Mouse (Mus musculus): ENCODE measurements around the gene Vps13d.

The Vps13d gene

DNA sequence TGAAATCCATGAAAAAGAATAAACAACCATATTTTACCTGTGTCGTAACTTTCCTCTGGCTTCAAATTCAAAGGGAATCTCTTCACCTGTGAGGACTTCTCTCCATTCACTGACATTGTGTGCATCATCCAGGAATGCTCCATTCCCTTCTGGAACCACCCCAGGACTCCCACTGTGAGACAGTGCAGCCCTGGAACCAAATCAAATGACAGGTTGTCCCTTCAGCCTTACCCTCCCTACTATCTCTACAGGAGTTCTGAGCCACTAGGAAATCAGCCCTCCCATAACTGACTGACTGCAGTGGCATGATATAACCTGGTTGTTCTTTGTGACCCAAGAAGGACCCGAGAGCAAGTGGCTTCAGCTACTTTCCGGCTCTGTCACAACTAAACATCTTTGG lies 96.8 kb downstream of the Vps13d start:
- DNase-seq (ENCODE audit: extremely low read depth, low read depth, low spot score) = no peak

DNA sequence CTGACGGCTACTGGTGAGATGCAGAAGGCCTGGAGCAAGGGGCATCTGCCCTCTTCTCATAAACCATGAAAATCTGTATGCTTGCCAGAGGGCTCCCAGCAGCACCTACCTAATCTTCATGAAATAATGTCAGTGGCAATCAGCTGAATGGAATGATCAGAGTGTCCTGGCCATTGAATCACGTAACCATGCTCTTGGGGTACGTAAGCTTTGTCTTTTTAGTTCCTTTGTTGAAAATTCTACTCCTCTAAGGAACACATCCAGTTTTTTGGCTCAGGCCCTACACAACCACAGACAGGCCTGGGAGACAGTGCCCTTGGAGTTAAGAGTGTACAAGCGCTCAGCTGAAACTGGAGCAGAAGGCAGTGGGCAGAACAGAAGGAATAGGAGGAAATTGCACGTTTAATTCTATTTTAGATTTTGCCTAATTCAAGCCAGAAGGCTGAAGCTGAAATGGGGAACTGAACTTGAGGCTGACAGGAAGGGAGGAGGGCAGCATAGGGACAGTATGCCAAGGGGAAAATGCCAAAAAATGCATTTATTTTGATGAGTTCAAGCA lies 98.2 kb downstream of the Vps13d start:
- no peak for DNase-seq (ENCODE audit: extremely low read depth, low read depth, low spot score)

DNA sequence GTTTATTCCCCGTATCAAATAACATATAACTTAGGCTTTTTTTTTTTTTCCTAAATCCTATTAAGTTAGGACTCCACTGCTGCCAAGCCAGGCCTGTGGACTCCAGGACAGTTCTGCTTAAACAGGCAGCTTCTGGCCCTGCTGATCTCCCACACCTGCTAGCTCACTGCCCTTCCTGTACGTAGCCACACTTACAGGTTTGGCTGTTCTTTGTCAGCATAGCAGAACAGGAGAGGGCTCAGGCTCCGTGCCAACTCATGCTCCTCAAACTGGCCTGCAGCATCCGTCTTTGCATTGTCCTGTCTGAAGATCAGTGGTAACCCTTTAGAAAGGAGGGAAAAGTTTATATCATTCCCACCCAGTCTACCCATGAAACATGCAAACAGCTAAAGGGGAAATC lies 108.3 kb downstream of the Vps13d start:
- DNase-seq (ENCODE audit: extremely low read depth, low read depth, low spot score) = no peak

DNA sequence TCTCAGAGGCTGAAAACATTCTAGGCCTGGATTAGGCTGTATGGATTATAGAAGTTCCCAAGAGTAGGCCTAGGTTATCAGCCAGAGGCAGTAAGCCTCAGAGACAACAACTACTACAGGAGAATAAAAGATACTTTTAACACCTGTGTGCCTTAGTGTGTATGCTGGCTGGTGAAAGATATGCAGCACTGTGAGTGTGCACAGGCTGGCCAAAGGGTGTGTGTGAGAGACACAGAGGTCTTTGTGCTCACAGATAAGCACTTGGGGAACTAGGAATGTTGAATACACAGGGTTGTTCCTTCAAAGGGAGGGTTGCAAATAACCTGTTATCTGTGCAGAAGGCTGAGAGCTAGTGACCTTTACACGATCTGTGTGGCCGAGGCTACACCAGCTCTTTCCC lies 115.5 kb downstream of the Vps13d start:
- DNase-seq (ENCODE audit: extremely low read depth, low read depth, low spot score) = no peak

DNA sequence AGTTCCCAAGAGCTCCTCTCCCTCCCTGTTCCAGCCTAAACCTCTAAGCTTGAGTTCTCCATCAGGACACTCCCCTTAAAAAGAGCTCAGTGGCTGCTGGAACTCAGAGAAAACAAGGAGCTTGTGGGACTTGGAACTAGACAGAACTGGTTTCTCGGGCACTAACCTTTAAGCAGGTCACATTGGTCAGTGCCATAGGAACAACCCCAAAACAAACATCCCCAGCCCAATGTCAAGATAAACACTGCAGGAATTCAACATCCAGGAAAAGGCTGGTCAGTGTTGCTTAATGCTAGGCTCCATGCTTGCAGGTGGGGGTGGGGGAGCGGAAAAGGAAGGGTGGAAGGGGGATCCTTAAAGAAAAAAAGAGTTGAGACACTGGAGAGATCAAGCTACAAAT lies 120.5 kb downstream of the Vps13d start:
- DNase-seq (ENCODE audit: extremely low read depth, low read depth, low spot score) = no peak

DNA sequence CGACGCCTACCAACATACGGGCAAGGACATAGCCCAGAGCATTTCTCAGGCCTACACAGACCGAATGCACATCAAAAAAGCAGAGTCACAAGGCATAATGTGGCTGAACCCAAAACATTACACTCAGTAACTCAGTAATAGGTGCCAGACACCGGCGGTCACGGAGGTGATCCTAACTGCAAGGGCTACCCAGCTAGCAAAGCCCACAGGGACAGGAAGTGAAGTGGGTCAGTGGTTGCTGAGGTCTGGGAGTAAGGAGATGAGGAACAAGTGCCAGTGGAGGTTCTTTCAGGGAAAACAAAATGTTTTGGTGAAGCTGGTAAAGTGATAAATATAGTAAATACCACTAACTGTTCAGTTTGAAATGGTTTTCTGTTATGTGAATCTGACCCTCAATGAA lies 121.1 kb downstream of the Vps13d start:
- DNase-seq (ENCODE audit: extremely low read depth, low read depth, low spot score) = no peak

DNA sequence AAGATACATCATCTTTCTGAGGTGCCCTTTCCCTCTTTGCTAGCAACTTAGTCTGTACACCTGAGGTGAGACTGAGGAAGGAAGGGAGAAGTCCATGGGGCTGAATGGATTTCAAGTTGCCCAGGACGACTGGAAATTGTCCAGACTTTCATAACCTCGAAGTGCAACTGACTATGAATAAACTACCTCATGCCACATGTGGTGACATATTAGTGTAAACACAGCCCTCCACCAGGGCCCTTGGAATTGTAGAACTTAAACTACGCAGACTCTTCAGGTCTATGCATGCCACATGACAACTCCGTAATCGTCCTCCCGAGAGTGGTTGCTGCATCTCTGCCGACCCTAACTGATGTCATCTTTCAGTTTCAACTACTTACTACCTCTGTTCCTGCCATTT lies 122.9 kb downstream of the Vps13d start:
- DNase-seq (ENCODE audit: extremely low read depth, low read depth, low spot score) = no peak

DNA sequence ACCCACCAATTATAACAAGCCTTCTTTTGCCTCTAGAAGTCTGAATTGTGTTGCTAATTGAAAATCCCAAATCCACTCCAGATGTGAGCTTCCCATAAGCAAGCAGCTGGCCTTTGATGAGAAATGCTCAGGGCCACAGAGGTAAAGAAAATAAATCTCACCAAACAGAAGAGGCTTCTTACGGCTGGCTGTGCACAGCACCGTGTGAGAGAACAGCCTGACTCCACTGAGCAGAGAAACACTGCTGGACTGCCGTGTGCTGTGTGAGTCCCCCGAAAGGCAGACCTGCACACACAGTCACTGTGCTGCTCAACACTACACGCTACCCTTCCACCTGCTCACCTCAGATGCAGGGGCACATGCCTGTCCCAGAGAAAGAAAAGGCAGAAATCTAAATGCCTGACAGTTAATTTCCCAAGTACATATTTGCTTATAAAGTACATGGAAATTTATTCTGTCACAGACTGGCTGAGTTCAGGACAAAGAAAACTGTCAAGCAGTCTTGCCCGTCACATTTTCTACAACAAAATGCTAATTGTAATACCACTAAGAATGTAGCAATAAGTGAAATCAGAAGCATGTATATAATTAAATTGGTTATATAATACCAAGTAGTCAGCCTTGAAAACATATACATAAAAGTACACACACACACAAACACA lies 127.7 kb downstream of the Vps13d start:
- no peak for DNase-seq (ENCODE audit: extremely low read depth, low read depth, low spot score)

DNA sequence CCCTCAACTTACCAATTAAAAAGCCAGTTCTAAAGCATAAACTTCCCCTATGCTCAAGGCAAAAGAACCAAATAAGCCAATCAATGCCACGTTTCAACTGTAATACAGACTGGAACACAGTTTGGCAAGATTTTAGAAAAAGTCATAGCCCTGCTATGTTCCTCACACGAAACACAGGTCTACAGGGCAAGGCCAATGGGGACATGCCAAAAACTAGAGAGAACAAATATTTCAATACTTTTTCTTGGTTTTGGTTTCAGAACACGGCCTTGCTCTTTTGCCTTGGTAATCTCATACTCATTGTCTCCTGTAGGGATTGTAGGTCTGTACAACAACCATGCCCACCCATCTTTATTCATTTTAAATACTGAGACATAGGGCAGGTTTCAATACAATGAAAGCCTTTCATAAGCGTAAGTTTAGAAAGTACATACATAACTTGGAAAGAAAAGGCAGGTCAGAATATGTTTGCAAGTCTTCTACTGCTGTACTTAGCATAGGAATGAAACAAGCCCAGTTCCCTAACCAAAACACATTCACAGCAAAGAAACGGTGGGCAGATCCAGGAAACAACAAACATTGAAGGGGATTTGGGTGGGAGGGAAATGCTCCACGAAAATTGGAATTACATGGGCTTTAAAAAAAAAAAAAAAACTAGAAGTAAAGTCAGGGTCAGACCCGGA lies 128.3 kb downstream of the Vps13d start:
- DNase-seq (ENCODE audit: extremely low read depth, low read depth, low spot score) = no peak

DNA sequence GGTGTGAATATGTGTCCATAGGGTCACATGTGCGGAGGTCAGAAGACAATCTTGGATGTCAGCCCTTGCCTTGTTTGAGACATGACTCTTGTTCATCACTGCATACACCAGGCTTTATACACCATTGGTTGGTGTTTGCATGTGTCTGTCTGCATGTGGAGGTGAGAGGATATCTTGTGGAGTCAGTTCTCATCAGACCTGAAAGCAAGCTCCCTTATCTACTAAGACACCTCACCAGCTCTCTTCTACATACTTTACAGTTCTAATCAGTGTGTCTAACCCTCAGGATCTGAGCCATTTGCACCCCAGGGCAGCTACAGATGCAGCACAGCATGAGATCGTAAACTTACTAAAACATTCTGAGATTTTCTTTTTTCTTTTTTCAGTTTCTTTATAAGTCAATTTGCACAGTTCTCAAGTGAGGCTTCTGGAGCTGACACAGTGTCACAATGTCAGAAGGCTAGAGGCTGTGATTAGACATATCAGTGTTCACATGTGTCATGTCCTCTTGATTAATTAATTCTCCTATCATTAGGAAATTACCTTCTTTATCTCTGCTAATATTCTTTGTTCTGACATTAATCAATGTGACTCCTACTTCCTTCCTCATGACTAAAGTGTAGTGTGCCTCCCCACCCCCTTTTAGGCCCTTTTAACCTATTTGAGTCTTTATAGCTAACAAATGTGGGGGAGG lies 135.9 kb downstream of the Vps13d start:
- DNase-seq (ENCODE audit: extremely low read depth, low read depth, low spot score) = no peak

DNA sequence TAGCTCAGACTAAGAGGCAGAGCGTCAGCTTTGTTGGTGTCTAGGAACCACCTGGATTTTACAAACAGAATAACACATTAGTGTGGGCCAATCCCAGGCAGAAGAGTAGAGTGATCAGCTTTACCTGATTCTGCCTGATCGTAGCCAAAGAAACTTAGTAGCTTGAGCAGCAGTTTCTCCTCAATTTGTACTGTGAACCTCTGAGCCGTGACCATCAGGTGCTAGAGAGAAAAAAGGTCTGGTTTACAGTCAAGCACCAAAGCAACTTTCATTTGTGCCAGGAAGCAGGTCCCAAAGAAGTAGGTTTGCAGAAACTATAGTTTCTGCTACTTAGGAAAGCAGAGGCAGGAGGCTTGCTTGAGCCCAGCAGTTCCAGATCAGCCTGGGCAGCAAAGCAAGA lies 138.5 kb downstream of the Vps13d start:
- DNase-seq (ENCODE audit: extremely low read depth, low read depth, low spot score) = no peak

DNA sequence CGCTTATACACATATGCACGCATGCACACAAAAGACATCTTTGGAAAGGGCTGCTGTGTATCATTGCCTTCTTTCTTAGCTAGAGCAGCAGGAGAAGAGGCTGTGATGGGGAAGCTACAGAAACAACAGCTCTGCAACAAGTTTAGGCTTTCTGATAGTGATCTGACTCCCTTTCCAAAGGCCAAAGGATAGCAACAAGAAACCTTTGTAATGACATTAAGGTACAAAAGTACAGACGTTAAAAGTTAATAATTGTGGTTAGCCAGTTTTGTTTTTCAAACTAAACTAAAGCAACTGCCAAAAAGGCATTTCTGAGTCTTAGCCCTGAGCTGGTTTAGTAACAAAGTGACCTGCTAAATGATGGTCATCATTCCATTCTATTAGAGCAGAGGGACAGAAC lies 139.0 kb downstream of the Vps13d start:
- no peak for DNase-seq (ENCODE audit: extremely low read depth, low read depth, low spot score)

DNA sequence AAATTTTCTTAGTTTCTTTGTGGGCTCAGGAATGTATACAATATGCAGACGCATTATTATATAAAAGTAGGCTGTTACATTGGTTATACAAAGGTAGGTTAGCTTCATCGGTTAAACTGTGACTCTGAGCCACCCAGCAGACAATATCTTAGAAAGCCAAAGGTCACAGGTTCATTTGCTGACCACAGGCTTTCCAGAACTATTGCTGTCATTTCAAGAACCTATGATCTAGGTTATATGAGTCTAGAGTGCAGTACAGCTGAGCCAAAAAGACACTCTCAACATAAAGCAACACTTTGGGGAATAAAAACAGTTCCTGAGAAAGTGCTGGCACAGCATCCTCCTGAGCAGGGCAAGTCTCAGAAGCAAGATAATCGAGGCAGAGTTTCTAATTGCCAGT lies 140.4 kb downstream of the Vps13d start:
- no peak for DNase-seq (ENCODE audit: extremely low read depth, low read depth, low spot score)

DNA sequence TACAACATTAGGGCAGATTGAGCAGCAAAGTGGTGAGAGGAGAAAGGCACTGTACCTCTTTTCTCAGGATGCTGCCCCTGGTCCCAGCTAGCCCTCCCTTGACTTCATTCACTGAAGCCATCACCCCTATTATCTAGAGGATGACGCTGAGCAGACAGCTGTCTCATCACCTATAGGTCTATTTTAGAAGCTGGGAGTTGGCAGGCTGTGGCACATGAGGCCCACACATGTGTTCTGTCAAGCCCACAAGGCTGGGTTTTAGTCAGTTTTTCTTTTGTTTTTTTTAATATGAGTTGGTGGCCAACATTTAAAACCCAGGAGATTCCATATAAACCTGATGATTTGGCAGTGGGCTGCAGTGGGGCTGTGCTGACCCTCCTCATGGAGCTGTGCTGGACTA lies 142.1 kb downstream of the Vps13d start:
- DNase-seq (ENCODE audit: extremely low read depth, low read depth, low spot score) = no peak

DNA sequence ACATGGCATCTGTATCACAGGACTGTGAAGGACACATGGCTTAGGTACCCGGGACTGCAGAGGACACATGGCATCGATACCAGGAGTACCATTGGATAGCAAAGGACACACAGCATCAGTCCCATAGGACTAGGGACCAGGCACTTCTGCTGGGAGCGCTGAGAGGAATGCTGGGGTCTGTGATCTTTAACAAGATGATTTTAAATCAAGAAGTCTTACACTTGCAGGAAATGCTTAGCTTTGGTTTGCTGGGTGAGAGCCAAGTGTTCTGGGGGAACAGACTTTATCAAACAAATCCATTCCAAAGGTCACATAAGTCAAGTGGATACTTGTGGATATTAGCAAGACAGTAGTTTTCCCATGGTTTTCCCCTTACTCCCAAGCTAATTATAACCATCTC lies 142.5 kb downstream of the Vps13d start:
- no peak for DNase-seq (ENCODE audit: extremely low read depth, low read depth, low spot score)

DNA sequence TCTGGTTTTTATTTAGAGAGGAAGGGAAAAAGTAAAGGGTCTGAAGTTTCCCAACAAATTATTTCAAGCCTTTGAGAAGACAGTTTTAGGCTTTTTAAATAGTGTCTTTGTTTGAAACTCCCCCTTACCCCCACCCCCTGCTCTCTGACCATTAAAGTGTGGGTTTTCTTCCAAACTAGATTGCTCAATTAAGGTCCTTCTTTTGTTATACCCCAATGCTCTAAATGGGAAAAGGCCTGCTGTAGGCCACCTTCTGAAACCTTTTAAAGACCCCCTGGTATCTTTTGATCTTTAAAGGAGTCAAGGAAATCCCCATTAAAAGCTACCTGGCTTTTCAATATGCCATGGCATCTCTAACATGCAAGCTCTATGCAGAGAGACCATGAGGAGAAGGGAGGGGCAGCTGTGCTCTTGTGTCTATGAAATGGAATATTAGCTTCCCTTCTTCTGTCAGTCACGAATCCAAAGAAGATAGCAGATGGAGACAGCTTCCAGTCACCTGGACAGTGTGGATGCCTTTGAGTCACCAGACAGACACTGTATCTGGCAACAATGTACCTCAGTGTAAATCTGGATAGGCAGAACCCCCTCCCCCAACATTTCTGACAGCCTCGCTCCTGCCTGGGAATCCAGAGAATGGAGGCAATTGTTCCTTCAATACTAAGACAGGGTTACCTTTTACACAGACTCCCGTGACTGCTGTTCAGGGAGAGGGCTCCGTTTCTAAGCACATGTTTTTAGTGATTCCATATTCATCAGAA lies 143.4 kb downstream of the Vps13d start:
- no peak for DNase-seq (ENCODE audit: extremely low read depth, low read depth, low spot score)

DNA sequence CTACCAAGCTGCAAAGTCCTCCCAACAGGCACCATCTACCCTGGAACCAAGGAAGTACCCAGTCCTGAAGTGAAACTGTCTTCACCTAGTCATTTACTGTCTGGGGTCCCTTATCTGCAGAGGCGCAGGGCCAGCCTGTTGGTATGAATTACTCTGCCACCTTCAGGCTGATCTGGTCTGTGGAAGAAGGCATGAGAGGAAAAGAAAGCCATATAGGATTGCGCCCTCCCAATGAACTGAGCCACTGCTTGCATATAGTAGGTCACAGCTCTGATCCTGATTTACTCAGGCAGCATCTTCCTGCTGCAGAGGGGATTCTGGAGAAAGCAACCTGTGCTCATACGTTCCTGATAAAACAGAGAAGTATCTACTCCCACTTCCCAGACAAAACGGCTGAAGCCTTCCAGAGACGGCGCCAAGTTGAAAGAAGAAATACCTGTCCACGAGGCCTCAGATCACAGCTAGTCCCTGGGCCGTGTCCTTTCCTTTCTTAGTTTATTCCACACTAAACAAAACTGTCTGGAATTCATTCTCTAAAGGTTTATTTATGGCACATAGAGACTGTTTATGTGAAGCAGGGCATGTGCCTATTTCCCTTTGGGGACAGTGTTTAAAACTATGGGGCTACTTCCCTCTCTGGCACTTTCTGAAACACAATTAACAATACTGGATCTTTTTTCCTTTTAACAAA lies 144.1 kb downstream of the Vps13d start:
- no peak for DNase-seq (ENCODE audit: extremely low read depth, low read depth, low spot score)

DNA sequence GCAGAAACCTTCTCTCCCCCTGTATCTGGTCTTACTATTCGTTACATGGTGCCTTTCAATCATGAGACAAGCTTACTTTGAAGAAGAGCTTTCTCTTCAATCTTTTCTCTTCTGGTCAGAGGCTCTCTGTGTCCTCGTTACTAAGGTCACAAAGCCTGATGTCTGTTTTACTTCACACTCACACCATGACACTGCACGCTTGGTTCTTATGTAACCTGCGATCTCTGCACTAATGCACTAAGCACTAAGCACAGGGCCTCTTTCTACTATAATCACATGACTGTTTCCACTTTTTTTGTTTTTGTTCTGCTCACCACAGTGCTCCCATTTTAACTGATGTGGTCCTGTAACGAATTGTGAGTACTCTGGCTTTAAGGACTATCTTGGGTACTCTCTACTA lies 146.8 kb downstream of the Vps13d start:
- no peak for DNase-seq (ENCODE audit: extremely low read depth, low read depth, low spot score)

DNA sequence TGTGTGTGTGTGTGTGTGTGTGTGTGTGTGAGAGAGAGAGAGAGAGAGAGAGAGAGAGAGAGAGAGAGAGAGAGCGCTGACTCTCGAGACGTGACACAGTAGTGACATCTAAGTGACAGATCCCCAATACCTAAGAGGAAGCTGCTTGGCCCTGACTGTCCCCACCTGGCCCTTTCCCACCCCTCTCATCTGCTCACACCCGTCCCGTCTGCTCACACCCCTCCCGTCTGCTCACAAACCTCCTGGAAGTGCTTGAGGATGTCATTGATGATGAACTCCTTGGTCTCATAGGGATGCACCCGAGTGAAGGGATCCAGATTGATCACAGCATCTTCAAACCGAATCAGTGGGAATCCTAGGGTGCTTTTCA lies 148.8 kb downstream of the Vps13d start:
- no peak for DNase-seq (ENCODE audit: extremely low read depth, low read depth, low spot score)

DNA sequence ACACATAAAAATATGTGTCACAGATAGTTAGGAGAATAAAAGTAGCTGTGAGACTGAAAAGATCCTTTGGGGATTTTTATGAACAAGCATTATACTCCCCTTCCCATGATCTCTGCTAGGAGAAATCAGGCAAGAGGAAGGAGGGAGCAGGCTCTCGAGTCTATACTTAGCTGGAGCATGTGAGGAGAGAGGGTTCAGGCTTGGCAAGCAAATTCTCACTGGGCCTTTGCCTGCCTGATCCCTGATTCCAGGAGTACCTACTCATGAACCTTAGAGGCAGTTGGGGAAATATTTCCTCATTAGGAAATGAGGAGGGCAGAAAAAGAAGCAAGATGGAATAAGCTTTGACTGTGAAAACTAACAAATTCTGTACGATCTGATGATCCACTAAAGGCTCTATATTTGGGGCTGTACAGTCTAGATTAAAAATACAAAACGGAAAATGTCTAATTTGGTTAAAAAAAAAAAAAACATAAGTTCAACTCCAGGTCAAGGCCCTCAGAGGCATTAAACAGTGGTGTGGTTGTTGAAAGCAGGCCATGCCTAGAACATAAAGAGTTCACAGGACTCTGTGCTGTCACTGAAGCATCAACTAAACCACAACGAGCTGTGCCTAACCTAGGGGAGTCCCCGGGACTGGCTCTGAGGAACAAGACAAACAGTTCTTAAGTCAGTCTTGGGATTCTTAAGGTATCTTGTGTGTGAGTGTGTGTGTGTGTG lies 149.3 kb downstream of the Vps13d start:
- no peak for DNase-seq (ENCODE audit: extremely low read depth, low read depth, low spot score)
